Mouse (Mus musculus) gastrocnemius, postnatal 36 days (tissue): ENCODE measurements at regions not wholly inside any gene's neighbourhood (a gene's known extent, or its start where the extent isn't known, plus 50 kb on each side); places are given as distances from the start of the nearest gene placed in this dataset.
A peak's percentile ranks its signal among the peaks of the same experiment; 100 is the strongest.

ENCODE experiments used
- DNase-seq, 2 experiments: peaks; one replicate each; pipeline ENCODE4 v3.0.0; 2022
- intact Hi-C: fragments of 180-260 bp; cut with DNase I; formaldehyde crosslinking; loops from one replicate; pipeline ENCODE4 v1.15.1; 2025

DNA sequence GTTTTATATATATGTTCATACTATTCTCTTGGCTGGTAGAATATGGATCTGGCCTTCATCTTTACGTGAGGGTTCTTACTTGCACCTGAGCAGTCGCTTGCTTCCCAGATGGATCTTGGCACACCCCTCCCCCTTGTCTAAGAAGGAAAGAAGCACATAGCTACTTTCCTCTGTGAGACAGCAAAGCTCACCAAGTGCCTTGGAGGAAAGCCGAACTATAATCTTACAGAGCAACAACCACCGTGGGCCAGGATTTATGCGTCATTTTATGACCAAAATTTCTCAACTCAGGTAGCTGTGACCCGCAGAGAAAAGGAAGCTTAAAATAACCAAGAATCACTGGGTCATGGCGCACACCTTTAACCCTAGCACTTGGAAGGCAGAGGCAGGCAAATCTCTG, 73.0 kb upstream of the Tspan2 start:
- intact Hi-C loops = no loop called here
- DNase-seq = no peak

- no peak for DNase-seq
- intact Hi-C loops = no loop called here
Observed at GRCm38 (mm10) chr3:102663711-102664110, 70.6 kb upstream of the Tspan2 start.

- intact Hi-C loops = no loop called here
- no peak for DNase-seq
Observed at GRCm38 (mm10) chr3:102664665-102665190, 69.6 kb upstream of the Tspan2 start.

DNA sequence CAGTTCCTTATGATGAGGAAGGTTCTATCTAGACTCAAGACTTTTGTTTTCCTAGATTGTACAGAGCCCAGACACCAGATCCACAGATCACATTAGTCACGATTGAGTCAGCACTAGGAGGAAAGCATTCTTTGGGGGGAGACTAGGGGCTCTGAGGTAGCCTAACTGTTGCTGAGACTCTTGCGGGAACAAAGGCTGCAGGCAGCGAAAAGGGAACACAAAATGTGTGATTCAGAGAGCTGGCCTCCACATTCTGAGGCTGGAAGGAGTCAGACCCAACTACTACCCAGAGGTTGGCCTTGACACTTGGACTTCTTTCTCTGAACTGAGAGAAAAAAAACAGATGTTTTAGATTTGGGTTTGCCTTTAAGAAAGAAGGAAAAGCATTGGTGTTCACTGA, 66.5 kb upstream of the Tspan2 start:
- intact Hi-C loops = no loop called here
- DNase-seq = no peak

DNA sequence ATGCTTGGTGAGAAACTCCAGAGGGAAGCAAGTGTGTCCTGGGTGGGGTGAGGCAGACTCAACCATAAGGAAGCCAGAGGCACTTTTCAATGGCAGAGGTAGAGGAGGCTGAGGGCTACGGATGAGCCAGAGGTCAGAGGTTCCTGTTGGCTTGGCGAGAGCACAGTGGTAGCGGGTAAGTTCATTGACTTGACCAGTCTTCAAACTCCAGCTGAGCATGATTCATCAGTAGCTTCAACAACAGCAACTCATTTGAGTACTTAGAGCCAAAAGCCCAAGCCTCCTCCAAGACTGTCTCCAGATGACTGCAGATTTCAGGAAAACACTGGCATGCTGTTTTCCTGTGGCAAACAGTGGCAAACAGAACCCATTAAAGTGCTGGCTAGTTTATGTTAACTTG, 65.8 kb upstream of the Tspan2 start:
- intact Hi-C loops = no loop called here

DNA sequence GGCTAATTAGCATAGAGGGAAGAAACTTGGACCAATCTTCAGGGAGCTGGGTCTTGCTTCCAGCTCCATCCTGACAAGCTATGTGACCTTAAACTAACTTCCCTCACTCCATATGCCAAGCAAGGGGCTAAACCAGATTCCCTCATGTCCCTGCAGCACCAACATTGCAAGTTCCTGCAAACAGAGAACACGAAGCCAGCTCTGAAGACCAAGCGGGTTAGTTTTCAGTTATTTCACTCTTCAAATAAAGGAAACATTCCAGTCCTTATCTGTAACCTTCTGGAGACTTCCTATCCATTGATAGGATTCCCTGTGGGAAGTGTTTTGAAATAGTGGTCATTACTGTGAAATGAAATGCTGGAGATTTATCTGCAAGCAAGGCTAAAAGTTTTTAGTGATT, 64.4 kb upstream of the Tspan2 start:
- intact Hi-C loops = no loop called here

More for the DNA sequence above, 65.8 kb upstream of the Tspan2 start:
- DNase-seq = no peak

DNA sequence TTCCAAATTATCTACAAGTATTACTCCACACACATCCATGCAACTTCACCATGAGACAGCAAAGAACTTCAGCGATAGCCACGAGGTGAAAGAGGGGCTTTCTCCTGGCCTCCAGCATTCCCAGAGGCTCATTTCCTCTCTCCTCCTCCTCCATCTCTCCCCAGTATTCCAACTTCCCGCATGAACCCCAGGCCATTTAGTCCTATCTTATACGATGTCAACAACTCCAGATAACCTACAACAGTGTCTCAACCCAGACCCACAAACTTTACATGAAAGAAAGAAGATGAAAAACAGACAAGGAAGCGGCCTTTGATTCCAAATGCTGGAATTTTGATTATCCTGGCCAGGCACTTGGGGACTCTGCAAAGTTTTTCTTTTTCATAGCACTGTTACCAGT, 63.8 kb upstream of the Tspan2 start:
- intact Hi-C loops = no loop called here

More for the DNA sequence above, 64.4 kb upstream of the Tspan2 start:
- DNase-seq = no peak

GRCm38 (mm10) chr3:102670972-102671371, 63.4 kb upstream of the Tspan2 start:
- DNase-seq = no peak
- intact Hi-C loops = no loop called here

More for the DNA sequence above, 63.8 kb upstream of the Tspan2 start:
- DNase-seq = no peak

DNA sequence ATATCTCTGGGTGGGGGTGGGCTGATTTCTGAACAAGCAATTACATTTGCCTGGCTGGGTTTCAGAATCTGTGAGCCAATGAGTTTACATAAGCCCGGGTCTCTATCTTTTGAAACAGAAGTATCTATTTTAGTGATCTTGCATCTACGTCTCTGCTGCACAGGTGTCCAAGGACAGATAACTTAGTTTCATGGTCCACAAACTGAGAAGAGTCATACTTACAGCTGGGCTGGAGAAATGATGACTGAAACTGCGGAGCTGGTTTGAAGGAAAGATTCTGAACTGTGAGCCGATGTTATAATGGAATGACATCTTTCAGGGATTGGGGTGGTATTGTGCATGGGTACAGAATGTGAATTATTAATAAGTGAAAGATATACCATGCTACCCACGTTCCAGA, 60.8 kb upstream of the Tspan2 start:
- intact Hi-C loops = no loop called here

DNA sequence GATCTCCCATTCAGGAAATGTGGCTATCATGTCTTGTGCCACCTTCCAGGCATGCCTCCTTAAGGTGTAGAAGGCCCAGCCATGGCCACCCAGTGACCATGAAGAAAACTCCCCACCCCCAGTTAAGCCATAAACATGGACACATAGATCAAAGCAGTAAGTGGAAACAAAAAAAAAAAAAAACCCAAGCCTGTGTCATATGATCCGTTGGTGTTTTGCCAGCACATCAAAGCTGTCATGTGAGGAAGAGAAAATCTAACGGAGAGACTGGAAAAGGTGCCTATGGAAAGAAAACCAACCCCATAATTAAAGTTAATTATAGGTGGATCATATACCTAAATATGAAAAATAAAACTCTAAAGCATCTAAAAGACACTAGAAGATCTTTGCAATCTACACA, 60.3 kb upstream of the Tspan2 start:
- no peak for DNase-seq
- intact Hi-C loops = no loop called here

More for the DNA sequence above, 60.8 kb upstream of the Tspan2 start:
- no peak for DNase-seq

DNA sequence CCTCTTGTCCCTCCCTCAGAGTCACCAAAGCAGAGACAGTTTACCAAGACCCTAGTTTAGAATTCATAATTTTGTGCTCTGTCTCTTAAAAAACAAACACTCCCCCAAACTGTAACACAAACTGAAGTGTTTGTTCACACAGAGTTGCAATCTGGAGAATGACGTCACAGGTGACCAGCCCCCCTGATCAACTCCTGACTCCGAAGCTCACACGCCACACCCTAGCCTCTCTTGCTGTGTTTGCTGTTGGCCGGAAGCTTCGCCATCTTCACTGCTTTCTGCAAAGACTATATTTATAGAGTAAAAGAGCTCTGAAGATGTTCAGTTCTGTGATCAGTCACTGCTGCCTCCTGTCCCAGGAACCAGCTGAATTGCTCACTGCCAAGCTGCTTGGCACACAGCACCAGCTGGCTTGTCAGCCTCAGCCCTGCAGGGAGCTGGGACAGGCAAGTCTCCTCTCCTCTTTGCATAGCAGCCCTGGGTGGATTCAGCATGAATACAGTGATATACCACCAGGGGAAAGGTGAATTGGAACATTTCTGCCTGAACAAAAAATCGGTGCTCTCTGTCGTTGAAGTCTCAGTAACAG, 57.3 kb upstream of the Tspan2 start:
- no peak for DNase-seq
- intact Hi-C loops = no loop called here

DNA sequence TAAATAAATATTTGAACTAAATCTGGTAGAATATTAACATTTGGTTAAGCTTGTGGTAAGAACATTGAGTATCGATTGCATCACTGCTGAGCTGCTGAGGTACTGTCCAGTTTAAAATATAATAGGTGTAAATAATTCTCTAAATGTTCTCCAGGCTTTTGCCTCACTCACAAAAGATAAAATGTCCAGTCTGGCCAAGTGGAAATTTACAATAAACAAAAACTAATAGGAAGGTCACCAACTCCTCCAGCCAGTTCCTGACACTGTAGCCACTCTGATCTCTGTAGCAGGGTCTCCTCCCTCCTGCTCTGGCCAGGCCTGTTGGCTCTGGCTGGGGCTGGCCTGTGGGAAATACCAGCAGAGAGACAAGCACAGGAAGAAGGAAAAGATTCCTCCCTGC, 55.8 kb upstream of the Tspan2 start:
- peak in 1 of 2 experiments; percentile 32 for DNase-seq
- intact Hi-C loops = no loop called here

- intact Hi-C loops = no loop called here
- DNase-seq = no peak
Observed at GRCm38 (mm10) chr3:102682424-102682823, 51.9 kb upstream of the Tspan2 start.

- intact Hi-C loops = no loop called here
- no peak for DNase-seq
Observed at GRCm38 (mm10) chr3:102683541-102683940, 50.8 kb upstream of the Tspan2 start.
